Mouse (Mus musculus): ENCODE data around the gene Gstm1. TPM values are rescaled to one million over a fixed set of nuclear protein-coding genes. Genes with fewer than 3 reads are reported as not detected.
"Not testable (repeated sequence)": the region's sequence is repeated elsewhere in the genome, so short reads cannot be mapped to it uniquely, and the experiment has no call there.

Gene Gstm1
- polyA plus RNA-seq, 1 experiment from 2014 or later: 244 TPM

DNA sequence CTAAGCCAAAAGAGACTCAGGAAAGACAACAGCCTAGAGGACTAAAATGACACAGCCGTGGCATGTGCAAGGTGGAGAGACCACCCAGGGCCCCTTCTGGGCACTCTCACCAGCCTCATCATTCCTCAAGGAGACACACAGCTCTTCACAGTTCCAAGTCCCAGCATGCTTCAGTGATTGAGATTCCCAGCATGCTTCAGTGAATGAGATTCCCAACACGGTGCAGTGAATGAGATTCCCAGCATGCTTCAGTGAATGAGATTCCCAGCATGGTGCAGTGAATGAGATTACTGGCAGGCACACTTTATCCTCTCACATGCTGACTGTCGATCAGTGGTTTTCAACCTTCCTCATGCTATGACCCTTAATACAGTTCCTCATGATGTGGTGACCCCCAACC is 6.2 kb downstream of the Gstm1 start:
- ATAC-seq (replicated peaks; ENCODE audit: low FRiP score): no peak
- Histone ChIP-seq H3K4me1 (replicated peaks; ENCODE audit: control insufficient read depth, insufficient read depth, low read length) (no peaks in the 10 kb centered on the region; the same call in 1 of the 2 replicates), H3K9me3 (ENCODE audit: control insufficient read depth, low read length) (no peaks in the 10 kb centered on the region), H3K4me2 (no peak overlapping the region), H3K27me3 (replicated peaks; ENCODE audit: control insufficient read depth, insufficient read depth, low read length) (no peaks in the 10 kb centered on the region), H3K4me3 (ENCODE audit: low read depth, low read length) (no peak overlapping the region), H3K36me3 (ENCODE audit: control insufficient read depth, insufficient read depth, low read length) (no peaks in the 10 kb centered on the region), H3K27ac (ENCODE audit: low read depth, low read length) (no peak overlapping the region), H3K9ac (ENCODE audit: low read depth, low read length) (no peak overlapping the region)
- DNase-seq (ENCODE audit: low spot score): no peak
- WGBS: 76% methylated on average over 3 of the region's 3 CpGs

DNA sequence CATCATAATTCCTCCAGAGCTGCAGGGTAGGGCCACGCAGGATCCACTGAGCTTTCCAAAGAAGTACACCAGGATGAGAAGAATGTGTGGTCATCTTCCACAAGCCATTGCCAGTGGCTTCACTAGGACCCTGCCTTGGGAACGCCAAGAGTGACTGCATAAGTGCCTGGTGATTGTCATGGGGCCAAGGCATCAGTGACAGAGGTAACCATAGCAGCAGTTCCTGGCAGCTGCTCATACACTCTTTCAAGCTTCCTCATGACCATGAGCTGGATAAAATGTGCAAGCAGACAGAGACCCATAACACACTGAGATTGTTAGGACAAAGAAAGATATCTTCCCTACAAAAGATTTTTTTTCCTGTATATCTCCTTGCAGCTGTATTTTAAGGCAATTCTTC is 7.5 kb downstream of the Gstm1 start:
- ATAC-seq (replicated peaks; ENCODE audit: low FRiP score) (no peak), DNase-seq (ENCODE audit: low spot score) (no peak)
- no peaks in the 10 kb centered on the region for H3K27me3 ChIP-seq (replicated peaks; ENCODE audit: control insufficient read depth, insufficient read depth, low read length)
- H3K9me3 ChIP-seq (ENCODE audit: control insufficient read depth, low read length): no peaks in the 10 kb centered on the region
- no peak overlapping the region for H3K4me3 ChIP-seq (ENCODE audit: low read depth, low read length)
- no peak overlapping the region for H3K27ac ChIP-seq (ENCODE audit: low read depth, low read length)
- no peak overlapping the region for H3K9ac ChIP-seq (ENCODE audit: low read depth, low read length)
- H3K4me1 ChIP-seq (replicated peaks; ENCODE audit: control insufficient read depth, insufficient read depth, low read length): no peaks in the 10 kb centered on the region; the same call in 1 of the 2 replicates
- H3K36me3 ChIP-seq (ENCODE audit: control insufficient read depth, insufficient read depth, low read length): no peaks in the 10 kb centered on the region
- WGBS: 73% methylated on average over 2 of the region's 2 CpGs
- H3K4me2 ChIP-seq: no peak overlapping the region

DNA sequence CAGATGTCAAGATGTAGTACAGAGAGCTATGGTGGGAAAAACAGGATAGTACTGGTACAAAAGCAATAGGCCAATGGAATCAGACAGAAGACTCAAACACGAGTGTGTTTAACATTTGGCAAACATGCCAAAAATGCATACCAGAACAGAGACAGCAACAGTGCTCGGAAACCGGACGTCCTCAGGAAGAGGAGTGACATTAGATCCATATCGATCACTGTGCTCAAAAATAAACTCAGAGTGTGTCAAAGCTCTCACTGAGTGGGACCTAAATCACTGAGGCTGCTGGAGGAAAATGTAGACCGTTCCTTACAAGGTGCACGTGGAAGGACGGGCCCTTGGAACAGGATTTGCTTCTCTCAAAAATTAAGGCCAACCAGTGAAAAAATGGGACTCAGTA is 15.8 kb downstream of the Gstm1 start:
- no peak overlapping the region for H3K9ac ChIP-seq (ENCODE audit: low read depth, low read length)
- no peaks in the 10 kb centered on the region for H3K4me1 ChIP-seq (replicated peaks; ENCODE audit: control insufficient read depth, insufficient read depth, low read length)
- 76% methylated on average over 8 of the region's 8 CpGs for WGBS
- no peak overlapping the region for H3K4me3 ChIP-seq (ENCODE audit: low read depth, low read length)
- ATAC-seq (replicated peaks; ENCODE audit: low FRiP score): no peak
- no peaks in the 10 kb centered on the region for H3K27me3 ChIP-seq (replicated peaks; ENCODE audit: control insufficient read depth, insufficient read depth, low read length)
- no peak overlapping the region for H3K4me2 ChIP-seq
- no peaks in the 10 kb centered on the region for H3K9me3 ChIP-seq (ENCODE audit: control insufficient read depth, low read length)
- no peaks in the 10 kb centered on the region for H3K36me3 ChIP-seq (ENCODE audit: control insufficient read depth, insufficient read depth, low read length)
- DNase-seq (ENCODE audit: low spot score): no peak
- H3K27ac ChIP-seq (ENCODE audit: low read depth, low read length): no peak overlapping the region

DNA sequence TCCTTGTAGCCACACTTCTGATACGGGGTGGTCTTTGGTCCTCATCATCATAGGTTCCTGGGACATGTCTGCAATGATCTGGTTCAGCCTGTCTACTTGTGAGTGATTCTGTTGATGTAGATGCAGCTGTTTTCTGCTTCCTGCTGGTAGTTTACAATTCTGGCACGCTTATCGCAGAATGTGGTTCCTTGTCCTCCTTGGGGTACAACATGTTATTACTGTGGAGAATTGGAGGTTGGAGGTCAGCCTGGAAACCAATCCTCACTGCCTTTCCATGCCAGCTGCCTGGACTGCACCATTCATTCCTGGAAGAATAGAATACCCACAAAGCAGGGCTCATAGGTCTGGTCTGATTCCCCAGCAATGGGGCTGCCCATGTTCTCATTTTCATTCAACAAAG is 18.3 kb downstream of the Gstm1 start:
- Histone ChIP-seq H3K4me3 (ENCODE audit: low read depth, low read length) (no peak overlapping the region), H3K9me3 (ENCODE audit: control insufficient read depth, low read length) (no peaks in the 10 kb centered on the region), H3K9ac (ENCODE audit: low read depth, low read length) (no peak overlapping the region), H3K27me3 (replicated peaks; ENCODE audit: control insufficient read depth, insufficient read depth, low read length) (no peaks in the 10 kb centered on the region), H3K36me3 (ENCODE audit: control insufficient read depth, insufficient read depth, low read length) (no peaks in the 10 kb centered on the region), H3K4me1 (replicated peaks; ENCODE audit: control insufficient read depth, insufficient read depth, low read length) (no peaks in the 10 kb centered on the region), H3K27ac (ENCODE audit: low read depth, low read length) (no peak overlapping the region), H3K4me2 (no peak overlapping the region)
- ATAC-seq (replicated peaks; ENCODE audit: low FRiP score): no peak
- WGBS: 84% methylated on average over 3 of the region's 3 CpGs
- no peak for DNase-seq (ENCODE audit: low spot score)

DNA sequence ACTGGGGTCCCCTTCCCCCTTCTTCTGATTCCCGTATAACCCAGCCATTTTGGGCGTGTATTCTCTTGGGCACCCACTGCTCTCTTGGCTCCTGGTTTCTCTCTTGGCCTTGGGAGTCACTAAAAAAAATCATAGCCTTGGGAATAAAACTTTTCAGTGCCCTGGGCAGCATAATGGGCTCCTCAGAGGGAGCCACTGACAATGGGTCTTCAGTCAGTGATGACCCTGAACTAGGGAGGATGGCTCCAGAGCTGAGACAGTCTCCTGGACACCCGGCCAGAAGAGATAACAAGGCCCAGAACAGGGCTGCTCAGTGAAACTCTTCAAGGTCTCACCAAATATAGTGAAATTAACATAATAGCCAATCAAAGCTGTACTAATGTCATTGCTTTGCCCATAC is 19.2 kb downstream of the Gstm1 start:
- Histone ChIP-seq H3K4me3 (ENCODE audit: low read depth, low read length) (no peak overlapping the region), H3K36me3 (ENCODE audit: control insufficient read depth, insufficient read depth, low read length) (no peaks in the 10 kb centered on the region), H3K9me3 (ENCODE audit: control insufficient read depth, low read length) (no peaks in the 10 kb centered on the region), H3K27me3 (replicated peaks; ENCODE audit: control insufficient read depth, insufficient read depth, low read length) (no peaks in the 10 kb centered on the region), H3K4me2 (no peak overlapping the region), H3K9ac (ENCODE audit: low read depth, low read length) (no peak overlapping the region), H3K27ac (ENCODE audit: low read depth, low read length) (no peak overlapping the region), H3K4me1 (replicated peaks; ENCODE audit: control insufficient read depth, insufficient read depth, low read length) (no peaks in the 10 kb centered on the region)
- ATAC-seq (replicated peaks; ENCODE audit: low FRiP score) (no peak), DNase-seq (ENCODE audit: low spot score) (no peak)
- WGBS: 73% methylated on average over 3 of the region's 3 CpGs

DNA sequence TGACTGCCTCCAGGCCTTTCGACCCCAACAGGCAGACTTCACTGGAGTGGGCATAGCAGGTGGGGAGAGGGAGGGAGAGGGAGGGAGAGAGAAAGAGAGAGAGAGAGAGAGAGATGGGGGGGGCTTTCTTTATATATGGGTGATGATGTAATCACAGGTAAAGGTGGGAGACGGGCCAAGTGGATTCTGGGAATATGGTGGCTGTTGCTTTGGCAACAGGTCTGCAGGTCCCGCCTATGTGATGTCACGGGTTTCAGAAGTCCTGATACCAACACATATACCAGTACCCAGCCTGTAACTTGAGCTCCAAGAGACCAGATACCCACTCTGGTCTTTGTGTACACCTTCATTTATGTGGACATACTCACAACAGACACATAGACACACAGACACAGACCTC is 21.2 kb downstream of the Gstm1 start:
- no peak overlapping the region for H3K27ac ChIP-seq (ENCODE audit: low read depth, low read length)
- no peak for ATAC-seq (replicated peaks; ENCODE audit: low FRiP score)
- H3K9ac ChIP-seq (ENCODE audit: low read depth, low read length): no peak overlapping the region

DNA sequence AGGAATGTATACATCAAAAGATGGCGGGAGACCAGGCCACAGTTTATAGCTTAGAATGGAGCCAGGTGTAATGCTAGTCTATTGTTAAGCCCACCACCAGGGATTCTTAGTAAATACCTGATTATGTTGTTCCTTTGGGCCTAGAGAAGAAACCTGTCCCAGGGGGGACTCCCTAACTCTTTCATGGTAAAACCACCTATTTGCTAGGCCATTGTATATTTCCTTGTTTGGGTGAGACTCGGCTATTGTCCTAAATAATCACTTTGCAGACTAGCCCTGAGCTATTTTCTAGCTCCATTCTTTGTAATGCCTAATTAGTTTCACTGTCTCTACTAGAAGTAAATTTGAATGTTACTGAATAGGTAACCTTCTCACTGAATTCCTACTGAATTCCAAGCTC is 21.8 kb downstream of the Gstm1 start:
- WGBS: 83% methylated on average over 2 of the region's 2 CpGs

More for the DNA sequence above, 21.2 kb downstream of the Gstm1 start:
- no peak overlapping the region for H3K4me3 ChIP-seq (ENCODE audit: low read depth, low read length)
- no peak overlapping the region for H3K4me2 ChIP-seq
- WGBS: 78% methylated on average over 4 of the region's 4 CpGs
- no peaks in the 10 kb centered on the region for H3K9me3 ChIP-seq (ENCODE audit: control insufficient read depth, low read length)
- no peaks in the 10 kb centered on the region for H3K36me3 ChIP-seq (ENCODE audit: control insufficient read depth, insufficient read depth, low read length)
- H3K27me3 ChIP-seq (replicated peaks; ENCODE audit: control insufficient read depth, insufficient read depth, low read length): no peaks in the 10 kb centered on the region
- no peak for DNase-seq (ENCODE audit: low spot score)
- H3K4me1 ChIP-seq (replicated peaks; ENCODE audit: control insufficient read depth, insufficient read depth, low read length): no peaks in the 10 kb centered on the region

DNA sequence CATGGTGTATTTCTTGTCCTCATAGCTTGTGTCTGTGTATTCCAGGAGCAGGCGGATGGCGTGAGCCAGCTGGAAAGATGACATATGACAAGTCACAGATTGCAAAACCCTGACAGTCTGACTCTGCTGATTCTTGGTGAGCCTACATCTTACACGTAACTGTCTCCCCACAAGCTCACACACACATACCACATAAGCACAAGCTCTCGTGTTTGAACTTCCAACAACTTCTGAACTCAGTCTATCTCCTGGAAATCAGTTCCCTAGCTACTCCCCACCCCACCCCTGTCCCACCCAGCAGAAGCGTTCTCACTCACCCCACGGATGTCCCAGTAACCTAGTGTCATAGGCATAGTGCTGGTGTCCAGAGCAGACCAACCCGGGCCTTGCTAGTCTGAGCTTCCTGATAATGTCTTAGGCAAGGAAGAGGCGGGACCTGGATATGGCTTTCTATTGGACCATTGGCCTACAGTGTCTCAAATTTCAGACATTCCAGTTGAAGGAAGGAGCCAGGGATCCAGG is 31.7 kb downstream of the Gstm1 start, which contains the start of gene Gstm2:
Gstm2 (minus strand) TSS at position 413 of the 522 bp plus-strand sequence.
- H3K4me2 ChIP-seq: peak within 1 kb of the TSS; percentile 37
- ATAC-seq (replicated peaks; ENCODE audit: low FRiP score): no peak

More for the DNA sequence above, 21.8 kb downstream of the Gstm1 start:
- H3K36me3 ChIP-seq (ENCODE audit: control insufficient read depth, insufficient read depth, low read length); ATAC-seq (replicated peaks; ENCODE audit: low FRiP score); H3K27ac ChIP-seq (ENCODE audit: low read depth, low read length); H3K9ac ChIP-seq (ENCODE audit: low read depth, low read length); H3K9me3 ChIP-seq (ENCODE audit: control insufficient read depth, low read length); H3K4me3 ChIP-seq (ENCODE audit: low read depth, low read length); H3K27me3 ChIP-seq (replicated peaks; ENCODE audit: control insufficient read depth, insufficient read depth, low read length); DNase-seq (ENCODE audit: low spot score); H3K4me2 ChIP-seq; H3K4me1 ChIP-seq (replicated peaks; ENCODE audit: control insufficient read depth, insufficient read depth, low read length): not testable (repeated sequence)

DNA sequence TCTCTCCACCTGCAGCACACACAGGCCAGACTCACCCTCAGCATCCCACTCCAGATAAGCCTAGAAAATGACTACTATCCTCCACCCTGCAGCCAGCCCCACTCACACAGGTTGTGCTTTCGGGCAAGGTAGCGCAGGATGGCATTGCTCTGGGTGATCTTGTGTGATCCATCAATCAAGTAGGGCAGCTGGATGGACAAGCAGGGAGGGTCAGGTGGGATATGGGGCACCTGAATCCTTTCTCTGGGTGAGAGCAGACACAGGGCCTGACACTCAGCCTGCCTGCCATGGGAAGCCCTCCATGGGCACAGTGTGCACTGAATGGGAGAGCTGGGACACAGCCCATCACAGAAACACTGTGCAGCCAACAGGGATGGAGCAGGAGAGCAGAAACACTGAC is 32.6 kb downstream of the Gstm1 start:
- H3K27ac ChIP-seq (ENCODE audit: low read depth, low read length); H3K27me3 ChIP-seq (replicated peaks; ENCODE audit: control insufficient read depth, insufficient read depth, low read length); H3K4me3 ChIP-seq (ENCODE audit: low read depth, low read length); H3K9me3 ChIP-seq (ENCODE audit: control insufficient read depth, low read length); DNase-seq (ENCODE audit: low spot score); H3K36me3 ChIP-seq (ENCODE audit: control insufficient read depth, insufficient read depth, low read length); H3K9ac ChIP-seq (ENCODE audit: low read depth, low read length); H3K4me1 ChIP-seq (replicated peaks; ENCODE audit: control insufficient read depth, insufficient read depth, low read length); H3K4me2 ChIP-seq; ATAC-seq (replicated peaks; ENCODE audit: low FRiP score): not testable (repeated sequence)
- 90% methylated on average over 2 of the region's 2 CpGs for WGBS

More for the DNA sequence above, 31.7 kb downstream of the Gstm1 start, which contains the start of gene Gstm2:
- Histone ChIP-seq H3K36me3 (ENCODE audit: control insufficient read depth, insufficient read depth, low read length) (no peaks in the 10 kb centered on the region), H3K9me3 (ENCODE audit: control insufficient read depth, low read length) (no peaks in the 10 kb centered on the region), H3K27me3 (replicated peaks; ENCODE audit: control insufficient read depth, insufficient read depth, low read length) (no peaks in the 10 kb centered on the region), H3K4me3 (ENCODE audit: low read depth, low read length) (no peak within 1 kb of the TSS), H3K4me1 (replicated peaks; ENCODE audit: control insufficient read depth, insufficient read depth, low read length) (no peaks in the 10 kb centered on the region; the same call in 1 of the 2 replicates), H3K9ac (ENCODE audit: low read depth, low read length) (no peak within 1 kb of the TSS), H3K27ac (ENCODE audit: low read depth, low read length) (no peak within 1 kb of the TSS)
- WGBS: 49% methylated on average over 8 of the region's 8 CpGs
- no peak for DNase-seq (ENCODE audit: low spot score)
